Mouse (Mus musculus): ENCODE data around the gene Ugt1a9. TPM values are rescaled to one million over a fixed set of nuclear protein-coding genes. Genes with fewer than 3 reads are reported as not detected.

Ugt1a9 gene
- polyA plus RNA-seq, 1 experiment, result not detected

GRCm38 (mm10) chr1:88263778-88264177, 193.2 kb downstream of the Ugt1a9 start:
- DNase-seq, result no peak
- Histone ChIP-seq H3K4me3 (ENCODE audit: control insufficient read depth, insufficient read depth, low read length) (no peak overlapping the region), H3K27ac (ENCODE audit: control insufficient read depth, insufficient read depth, low read length) (no peak overlapping the region), H3K4me1 (replicated peaks; ENCODE audit: control insufficient read depth, insufficient read depth, low read length) (peaks cover 16% of the 10 kb centered on the region; the same call in 1 of the 2 replicates), H3K36me3 (ENCODE audit: control insufficient read depth, insufficient read depth, low read length) (peaks cover 79% of the 10 kb centered on the region), H3K27me3 (ENCODE audit: control insufficient read depth, insufficient read depth, low read length) (no peaks in the 10 kb centered on the region)
- WGBS, result 93% methylated on average over 5 of the region's 5 CpGs
- no peak for TF ChIP-seq CTCF (IDR thresholded peaks at IDR 0.05; ENCODE audit: borderline replicate concordance, control insufficient read depth, extremely low read depth, insufficient read depth, low read length, poor library complexity)
- no peak for TF ChIP-seq POLR2A (IDR thresholded peaks at IDR 0.05; ENCODE audit: control insufficient read depth, extremely low read depth, insufficient read depth, low read length, poor library complexity)

GRCm38 (mm10) chr1:88264237-88264868, 193.8 kb downstream of the Ugt1a9 start:
- 93% methylated on average over 7 of the region's 7 CpGs for WGBS
- no peak overlapping the region for H3K27ac ChIP-seq (ENCODE audit: control insufficient read depth, insufficient read depth, low read length)
- TF ChIP-seq CTCF (IDR thresholded peaks at IDR 0.05; ENCODE audit: borderline replicate concordance, control insufficient read depth, extremely low read depth, insufficient read depth, low read length, poor library complexity), result no peak
- TF ChIP-seq POLR2A (IDR thresholded peaks at IDR 0.05; ENCODE audit: control insufficient read depth, extremely low read depth, insufficient read depth, low read length, poor library complexity), result no peak
- H3K4me1 ChIP-seq (replicated peaks; ENCODE audit: control insufficient read depth, insufficient read depth, low read length), result peaks cover 12% of the 10 kb centered on the region; the same call in 1 of the 2 replicates
- H3K4me3 ChIP-seq (ENCODE audit: control insufficient read depth, insufficient read depth, low read length), result no peak overlapping the region
- peaks cover 85% of the 10 kb centered on the region for H3K36me3 ChIP-seq (ENCODE audit: control insufficient read depth, insufficient read depth, low read length)
- no peaks in the 10 kb centered on the region for H3K27me3 ChIP-seq (ENCODE audit: control insufficient read depth, insufficient read depth, low read length)
- DNase-seq, result no peak

GRCm38 (mm10) chr1:88264869-88265240, 194.3 kb downstream of the Ugt1a9 start:
- WGBS, result 79% methylated on average over 4 of the region's 4 CpGs
- DNase-seq, result no peak
- H3K36me3 ChIP-seq (ENCODE audit: control insufficient read depth, insufficient read depth, low read length), result peaks cover 90% of the 10 kb centered on the region

GRCm38 (mm10) chr1:88266123-88266522, 195.5 kb downstream of the Ugt1a9 start:
- no peak for DNase-seq
- no peak overlapping the region for H3K4me3 ChIP-seq (ENCODE audit: control insufficient read depth, insufficient read depth, low read length)
- 92% methylated on average over 13 of the region's 13 CpGs for WGBS
- no peak overlapping the region for H3K27ac ChIP-seq (ENCODE audit: control insufficient read depth, insufficient read depth, low read length)
- H3K36me3 ChIP-seq (ENCODE audit: control insufficient read depth, insufficient read depth, low read length), result peaks cover 85% of the 10 kb centered on the region
- TF ChIP-seq POLR2A (IDR thresholded peaks at IDR 0.05; ENCODE audit: control insufficient read depth, extremely low read depth, insufficient read depth, low read length, poor library complexity) (no peak), CTCF (IDR thresholded peaks at IDR 0.05; ENCODE audit: borderline replicate concordance, control insufficient read depth, extremely low read depth, insufficient read depth, low read length, poor library complexity) (no peak)
- H3K4me1 ChIP-seq (replicated peaks; ENCODE audit: control insufficient read depth, insufficient read depth, low read length), result 0 out of 2 replicates have a peak, but pooled peaks cover 3% of the 10 kb centered on the region
- no peaks in the 10 kb centered on the region for H3K27me3 ChIP-seq (ENCODE audit: control insufficient read depth, insufficient read depth, low read length)

More at GRCm38 (mm10) chr1:88264869-88265240, 194.3 kb downstream of the Ugt1a9 start:
- no peaks in the 10 kb centered on the region for H3K27me3 ChIP-seq (ENCODE audit: control insufficient read depth, insufficient read depth, low read length)
- H3K4me3 ChIP-seq (ENCODE audit: control insufficient read depth, insufficient read depth, low read length), result no peak overlapping the region
- no peak overlapping the region for H3K27ac ChIP-seq (ENCODE audit: control insufficient read depth, insufficient read depth, low read length)
- no peak for TF ChIP-seq CTCF (IDR thresholded peaks at IDR 0.05; ENCODE audit: borderline replicate concordance, control insufficient read depth, extremely low read depth, insufficient read depth, low read length, poor library complexity)
- no peak for TF ChIP-seq POLR2A (IDR thresholded peaks at IDR 0.05; ENCODE audit: control insufficient read depth, extremely low read depth, insufficient read depth, low read length, poor library complexity)
- H3K4me1 ChIP-seq (replicated peaks; ENCODE audit: control insufficient read depth, insufficient read depth, low read length), result peaks cover 7% of the 10 kb centered on the region; the same call in 1 of the 2 replicates

- H3K27ac ChIP-seq (ENCODE audit: control insufficient read depth, insufficient read depth, low read length), result no peak overlapping the region
- no peaks in the 10 kb centered on the region for H3K4me1 ChIP-seq (replicated peaks; ENCODE audit: control insufficient read depth, insufficient read depth, low read length)
- TF ChIP-seq CTCF (IDR thresholded peaks at IDR 0.05; ENCODE audit: borderline replicate concordance, control insufficient read depth, extremely low read depth, insufficient read depth, low read length, poor library complexity) (no peak), POLR2A (IDR thresholded peaks at IDR 0.05; ENCODE audit: control insufficient read depth, extremely low read depth, insufficient read depth, low read length, poor library complexity) (no peak)
- no peak overlapping the region for H3K4me3 ChIP-seq (ENCODE audit: control insufficient read depth, insufficient read depth, low read length)
- WGBS, result 97% methylated on average over 6 of the region's 6 CpGs
- no peak for DNase-seq
- H3K27me3 ChIP-seq (ENCODE audit: control insufficient read depth, insufficient read depth, low read length), result no peaks in the 10 kb centered on the region
- peaks cover 85% of the 10 kb centered on the region for H3K36me3 ChIP-seq (ENCODE audit: control insufficient read depth, insufficient read depth, low read length)
These were observed 196.9 kb downstream of the Ugt1a9 start for GRCm38 (mm10) chr1:88267489-88267888.

- TF ChIP-seq CTCF (IDR thresholded peaks at IDR 0.05; ENCODE audit: borderline replicate concordance, control insufficient read depth, extremely low read depth, insufficient read depth, low read length, poor library complexity), result no peak
- no peak for TF ChIP-seq POLR2A (IDR thresholded peaks at IDR 0.05; ENCODE audit: control insufficient read depth, extremely low read depth, insufficient read depth, low read length, poor library complexity)
- H3K36me3 ChIP-seq (ENCODE audit: control insufficient read depth, insufficient read depth, low read length), result peaks cover 85% of the 10 kb centered on the region
- 86% methylated on average over 6 of the region's 6 CpGs for WGBS
These were observed 197.5 kb downstream of the Ugt1a9 start for GRCm38 (mm10) chr1:88268070-88268469.

More at GRCm38 (mm10) chr1:88268070-88268469, 197.5 kb downstream of the Ugt1a9 start:
- Histone ChIP-seq H3K4me1 (replicated peaks; ENCODE audit: control insufficient read depth, insufficient read depth, low read length) (no peaks in the 10 kb centered on the region), H3K4me3 (ENCODE audit: control insufficient read depth, insufficient read depth, low read length) (no peak overlapping the region), H3K27ac (ENCODE audit: control insufficient read depth, insufficient read depth, low read length) (no peak overlapping the region), H3K27me3 (ENCODE audit: control insufficient read depth, insufficient read depth, low read length) (no peaks in the 10 kb centered on the region)
- no peak for DNase-seq

Other genes with a start within 250 kb of the Ugt1a9 start
- gene Dgkd, start 217.5 kb upstream of the Ugt1a9 start, polyA plus RNA-seq (2012; rRNA removed), result 182 and 189 TPM in 2 replicates
- 6.3 and 7.5 TPM in 2 replicates for gene Usp40, start 62.2 kb upstream of the Ugt1a9 start, polyA plus RNA-seq (2012; rRNA removed)
- 0.16 TPM in 1 of 2 replicates, not detected in the other for gene Ugt1a10, start 15.4 kb upstream of the Ugt1a9 start, polyA plus RNA-seq (2012; rRNA removed)
- gene Ugt1a8, start 17.0 kb downstream of the Ugt1a9 start, polyA plus RNA-seq (2012; rRNA removed), result 0.06 TPM in 1 of 2 replicates, not detected in the other
- 0.94 and 1.1 TPM in 2 replicates for gene Ugt1a7c, start 24.3 kb downstream of the Ugt1a9 start, polyA plus RNA-seq (2012; rRNA removed)
- 1.3 and 1.6 TPM in 2 replicates for gene Ugt1a6b, start 32.5 kb downstream of the Ugt1a9 start, polyA plus RNA-seq (2012; rRNA removed)
- 3.0 and 3.8 TPM in 2 replicates for gene Ugt1a6a, start 64.0 kb downstream of the Ugt1a9 start, polyA plus RNA-seq (2012; rRNA removed)
- gene Ugt1a5, start 95.2 kb downstream of the Ugt1a9 start, polyA plus RNA-seq (2012; rRNA removed), result 0.08 and 0.09 TPM in 2 replicates
- 0.09 and 0.32 TPM in 2 replicates for gene Ugt1a2, start 129.8 kb downstream of the Ugt1a9 start, polyA plus RNA-seq (2012; rRNA removed)
- gene Dnajb3, start 135.0 kb downstream of the Ugt1a9 start, polyA plus RNA-seq (2012; rRNA removed), result 0.82 and 1.5 TPM in 2 replicates
- gene Ugt1a1, start 141.2 kb downstream of the Ugt1a9 start, polyA plus RNA-seq (2012; rRNA removed), result 0.47 and 0.64 TPM in 2 replicates
- 0.29 and 0.96 TPM in 2 replicates for gene Mroh2a, start 156.2 kb downstream of the Ugt1a9 start, polyA plus RNA-seq (2012; rRNA removed)
- 168 and 197 TPM in 2 replicates for gene Hjurp, start 206.8 kb downstream of the Ugt1a9 start, polyA plus RNA-seq (2012; rRNA removed)
- 0.03 and 0.08 TPM in 2 replicates for gene Trpm8, start 206.9 kb downstream of the Ugt1a9 start, polyA plus RNA-seq (2012; rRNA removed)

All from thymus, adult 2 months (tissue).